Mouse (Mus musculus) erythroblast, adult 5-6 weeks (primary cell): ENCODE measurements around the gene Srd5a1. TPM values are rescaled to one million over a fixed set of nuclear protein-coding genes. Genes with fewer than 3 reads are reported as not detected.

Experiments used
- ATAC-seq: replicated peaks from 2 replicates; pipeline ENCODE4 v1.8.0; 2016; ENCODE audit warnings: moderate number of reproducible peaks, mild to moderate bottlenecking, moderate TSS enrichment, inconsistent platforms; ENCODE audit not compliant: poor library complexity, low FRiP score, severe bottlenecking
- total RNA-seq, 2 experiments: library from RNA; stranded (forward) in 1 of 2; stranded (reverse) in 1 of 2; fragments of 150-400 nt in 1 of 2; fragments of 200-764, 138-1000 nt in 1 of 2; gene quantifications; 2 replicates each; pipeline versions ENCODE4 v1.2.3 to v1.2.4; 2015 to 2017; ENCODE audit warnings: low replicate concordance in 2 of 2

Srd5a1 gene
- total RNA-seq, 2 experiments from 2014 or later, result not detected

GRCm38 (mm10) chr13:69525867-69526266, 85.4 kb downstream of the Srd5a1 start:
- ATAC-seq, result no peak

DNA sequence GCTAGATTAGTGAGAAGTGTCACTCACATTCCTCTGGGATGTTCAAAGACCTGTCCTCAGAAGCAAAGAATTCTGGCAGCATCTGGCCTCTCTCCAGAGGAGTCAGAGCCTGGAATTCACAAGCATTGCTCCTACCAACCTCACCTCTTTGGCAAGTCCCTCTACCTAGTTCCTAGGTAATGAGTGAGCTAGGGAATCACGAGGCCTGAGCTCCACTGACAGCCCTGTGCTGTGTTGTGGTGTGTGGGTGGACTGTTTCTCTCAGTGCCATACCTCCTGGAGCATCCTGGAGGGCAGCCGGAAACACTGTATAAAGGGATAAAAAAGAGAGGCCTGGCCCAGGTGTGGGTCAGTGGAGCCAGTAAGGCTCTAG, 87.1 kb downstream of the Srd5a1 start:
- no peak for ATAC-seq

Other genes starting within 250 kb of the Srd5a1 start
- 13.8 and 26.3 TPM in 2 replicates for gene Nsun2, start 77.7 kb downstream of the Srd5a1 start, total RNA-seq (2015; ENCODE audit: low replicate concordance)
- 32.4 and 37.1 TPM in 2 replicates for gene Nsun2, start 77.7 kb downstream of the Srd5a1 start, total RNA-seq (2017; ENCODE audit: low replicate concordance)
- gene Tent4a, start 76.8 kb downstream of the Srd5a1 start, total RNA-seq (2015; ENCODE audit: low replicate concordance), result 6.3 and 7.7 TPM in 2 replicates
- 9.2 and 9.9 TPM in 2 replicates for gene Tent4a, start 76.8 kb downstream of the Srd5a1 start, total RNA-seq (2017; ENCODE audit: low replicate concordance)
- gene Ube2ql1, start 128.4 kb upstream of the Srd5a1 start, total RNA-seq (2015; ENCODE audit: low replicate concordance), result not detected in 2 replicates
- not detected in 2 replicates for gene Ube2ql1, start 128.4 kb upstream of the Srd5a1 start, total RNA-seq (2017; ENCODE audit: low replicate concordance)
- gene Med10, start 191.0 kb upstream of the Srd5a1 start, total RNA-seq (2015; ENCODE audit: low replicate concordance), result 13.2 and 15.8 TPM in 2 replicates
- gene Med10, start 191.0 kb upstream of the Srd5a1 start, total RNA-seq (2017; ENCODE audit: low replicate concordance), result 18.9 and 26.3 TPM in 2 replicates